Mouse (Mus musculus): ENCODE results near the gene Gm8180. TPM values are rescaled to one million over a fixed set of nuclear protein-coding genes. Genes with fewer than 3 reads are reported as not detected.
"Not testable (repeated sequence)": the region's sequence is repeated elsewhere in the genome, so short reads cannot be mapped to it uniquely, and the experiment has no call there.

Gene Gm8180
- total RNA-seq (2015) (not detected in 2 replicates), total RNA-seq (2017) (not detected in 2 replicates)

DNA sequence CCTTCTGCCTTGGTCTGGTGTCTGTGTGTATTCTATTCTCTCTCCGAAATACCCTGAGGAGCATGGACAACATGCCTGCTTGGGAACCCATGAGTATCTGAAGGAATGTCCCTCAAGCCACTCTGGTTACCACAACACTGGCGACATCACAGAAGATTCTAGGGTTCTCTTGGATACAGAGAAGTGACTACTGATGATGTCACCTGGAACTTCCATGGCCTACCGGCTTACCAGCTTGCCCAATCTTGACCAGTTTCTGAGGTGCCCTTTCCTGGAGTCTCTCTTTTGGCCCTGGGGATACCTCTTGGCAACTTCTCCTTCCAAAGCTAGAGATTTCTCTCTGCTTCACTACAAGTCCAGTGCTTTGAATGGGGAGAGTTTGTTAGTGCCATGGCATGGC is at the start of gene Gm8180:
Gm8180 (minus strand) TSS at position 101 of the 400 bp plus-strand sequence.
- not testable (repeated sequence) for ATAC-seq (replicated peaks; ENCODE audit: poor library complexity)

DNA sequence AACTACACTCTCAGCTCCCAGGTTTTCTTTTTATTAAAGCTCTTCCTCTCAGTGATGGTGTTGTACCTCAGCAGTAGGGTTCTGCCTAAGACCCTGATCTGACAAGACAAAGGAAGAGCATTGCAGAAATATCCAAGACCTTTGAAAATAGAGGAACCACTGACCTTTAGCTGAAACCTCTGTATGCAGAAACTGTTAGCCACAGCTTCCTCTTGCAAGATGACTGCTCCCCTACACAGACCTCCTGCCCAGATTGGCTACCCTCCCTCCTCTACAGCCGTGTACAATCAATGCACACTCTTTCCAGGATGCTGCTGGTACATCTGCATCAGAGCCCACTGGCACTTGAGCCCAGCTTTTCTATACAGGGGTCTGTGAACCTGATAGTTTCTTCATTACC is 45.8 kb upstream of the Gm8180 start:
- ATAC-seq (replicated peaks; ENCODE audit: poor library complexity): peak; percentile 98

DNA sequence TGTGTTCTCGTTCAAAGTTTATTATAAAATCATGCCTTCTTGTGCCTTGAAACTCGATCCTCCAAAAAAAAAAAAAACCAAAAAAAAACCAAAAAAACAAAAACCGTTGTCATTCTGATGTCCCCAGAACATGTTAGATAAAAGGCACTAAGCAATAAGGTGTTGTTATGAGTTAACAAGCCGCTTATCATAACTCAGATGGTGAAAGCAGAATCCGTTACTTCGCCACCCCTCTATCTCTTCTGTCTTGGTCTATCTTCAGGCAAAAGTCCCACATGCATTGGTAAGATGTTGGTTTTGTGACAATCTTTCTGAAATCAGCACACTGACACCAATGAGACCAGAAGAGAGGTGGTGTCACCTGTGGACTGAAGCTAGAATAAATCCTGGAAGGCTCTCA is 39.6 kb upstream of the Gm8180 start:
- peak; percentile 41 for ATAC-seq (replicated peaks; ENCODE audit: poor library complexity)

DNA sequence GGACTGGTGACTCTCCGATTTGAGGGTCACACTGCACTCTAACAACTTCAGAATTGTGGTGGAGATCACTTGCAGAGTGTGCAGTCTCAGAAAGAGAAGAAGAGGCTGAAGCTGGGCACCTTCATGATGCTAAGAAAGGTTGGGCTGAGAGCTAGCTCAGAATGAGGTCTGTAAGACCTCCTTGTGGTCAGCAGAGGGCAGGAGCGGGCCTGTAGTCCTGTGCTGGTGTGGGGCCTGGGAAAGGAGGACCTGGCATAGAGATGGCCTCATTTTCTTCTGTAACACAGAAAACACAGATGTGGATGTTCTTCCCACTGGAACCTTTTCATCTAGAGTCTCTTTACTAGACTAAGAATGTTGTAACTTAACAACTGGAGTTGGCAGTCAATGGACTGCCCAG is 37.3 kb upstream of the Gm8180 start:
- peak; percentile 91 for ATAC-seq (replicated peaks; ENCODE audit: poor library complexity)

DNA sequence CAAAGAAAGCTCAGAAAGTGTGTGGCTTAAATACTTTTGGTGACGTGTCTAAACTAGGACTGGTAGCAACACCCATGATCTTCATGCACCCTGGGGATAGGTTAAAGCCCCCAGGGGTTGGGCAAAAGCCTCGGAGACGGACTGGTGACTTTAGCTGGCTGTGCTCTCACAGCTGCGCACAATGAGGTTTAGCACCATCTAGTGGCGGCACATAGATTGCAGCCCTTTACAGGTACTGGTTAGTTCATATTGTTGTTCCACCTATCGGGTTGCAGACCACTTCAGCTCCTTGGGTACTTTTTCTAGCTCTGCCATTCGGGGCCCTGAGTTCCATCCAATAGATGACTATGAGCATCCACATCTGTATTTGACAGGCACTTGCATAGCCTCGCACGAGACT is 27.9 kb upstream of the Gm8180 start:
- ATAC-seq (replicated peaks; ENCODE audit: poor library complexity): peak; percentile 64

DNA sequence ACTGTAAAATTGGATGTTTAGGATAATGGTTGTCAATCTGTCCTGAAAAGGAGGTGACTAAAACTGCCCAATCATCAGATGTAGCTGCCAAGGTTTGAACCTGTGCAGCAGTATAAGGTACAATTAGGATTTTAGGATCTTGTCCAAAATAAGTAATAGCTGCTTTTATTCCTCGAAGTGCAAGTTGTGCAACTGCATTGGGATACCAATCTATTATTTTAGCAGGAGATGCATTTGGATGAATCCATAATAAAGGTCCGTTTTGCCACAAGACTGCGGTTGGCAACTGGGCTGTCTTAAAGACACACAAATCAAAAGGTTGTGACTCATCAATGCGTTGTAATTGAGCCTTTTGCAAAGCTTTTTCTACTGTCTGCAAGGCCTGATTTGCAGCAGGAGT is 23.6 kb upstream of the Gm8180 start:
- ATAC-seq (replicated peaks; ENCODE audit: poor library complexity): not testable (repeated sequence)

DNA sequence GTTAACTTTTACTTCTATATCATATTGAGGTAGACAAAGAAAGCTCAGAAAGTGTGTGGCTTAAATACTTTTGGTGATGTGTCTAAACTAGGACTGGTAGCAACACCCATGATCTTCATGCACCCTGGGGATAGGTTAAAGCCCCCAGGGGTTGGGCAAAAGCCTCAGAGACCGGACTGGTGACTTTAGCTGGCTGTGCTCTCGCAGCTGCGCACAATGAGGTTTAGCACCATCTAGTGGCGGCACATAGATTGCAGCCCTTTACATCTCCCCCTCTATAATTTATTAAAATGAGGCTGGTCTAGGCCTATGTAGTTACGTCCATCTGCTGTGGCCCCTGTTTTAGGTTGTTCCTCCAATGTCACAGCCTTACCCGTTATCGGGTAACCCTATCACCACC is 19.9 kb upstream of the Gm8180 start:
- ATAC-seq (replicated peaks; ENCODE audit: poor library complexity): not testable (repeated sequence)

DNA sequence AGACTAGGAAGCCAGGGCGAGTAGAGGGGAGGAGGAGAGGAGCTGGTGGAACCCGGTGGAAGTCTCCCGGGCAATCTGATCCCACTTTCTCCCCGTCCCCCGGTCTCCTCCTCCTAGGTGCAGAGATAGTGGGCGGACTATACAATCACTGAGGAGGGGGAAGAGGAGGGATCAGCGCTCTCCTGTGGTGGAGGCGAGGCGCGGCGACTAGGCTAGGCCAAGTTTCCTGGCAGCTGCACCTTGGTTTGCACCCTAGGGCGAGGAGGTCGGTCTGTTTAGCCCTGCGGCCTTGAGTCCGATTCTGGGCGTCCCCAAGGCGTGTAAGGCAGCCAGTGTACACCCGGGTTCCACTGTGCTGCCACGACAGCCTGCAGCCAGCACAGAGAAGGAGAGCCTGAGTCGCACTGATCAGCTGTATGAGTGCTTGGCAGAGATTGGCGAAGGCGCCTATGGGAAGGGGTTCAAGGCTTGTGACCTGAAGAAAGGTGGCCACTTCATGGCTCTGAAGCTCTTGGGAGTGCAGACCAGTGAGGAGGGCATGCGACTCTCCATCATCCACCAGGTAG is 12.4 kb upstream of the Gm8180 start:
- not testable (repeated sequence) for ATAC-seq (replicated peaks; ENCODE audit: poor library complexity)

DNA sequence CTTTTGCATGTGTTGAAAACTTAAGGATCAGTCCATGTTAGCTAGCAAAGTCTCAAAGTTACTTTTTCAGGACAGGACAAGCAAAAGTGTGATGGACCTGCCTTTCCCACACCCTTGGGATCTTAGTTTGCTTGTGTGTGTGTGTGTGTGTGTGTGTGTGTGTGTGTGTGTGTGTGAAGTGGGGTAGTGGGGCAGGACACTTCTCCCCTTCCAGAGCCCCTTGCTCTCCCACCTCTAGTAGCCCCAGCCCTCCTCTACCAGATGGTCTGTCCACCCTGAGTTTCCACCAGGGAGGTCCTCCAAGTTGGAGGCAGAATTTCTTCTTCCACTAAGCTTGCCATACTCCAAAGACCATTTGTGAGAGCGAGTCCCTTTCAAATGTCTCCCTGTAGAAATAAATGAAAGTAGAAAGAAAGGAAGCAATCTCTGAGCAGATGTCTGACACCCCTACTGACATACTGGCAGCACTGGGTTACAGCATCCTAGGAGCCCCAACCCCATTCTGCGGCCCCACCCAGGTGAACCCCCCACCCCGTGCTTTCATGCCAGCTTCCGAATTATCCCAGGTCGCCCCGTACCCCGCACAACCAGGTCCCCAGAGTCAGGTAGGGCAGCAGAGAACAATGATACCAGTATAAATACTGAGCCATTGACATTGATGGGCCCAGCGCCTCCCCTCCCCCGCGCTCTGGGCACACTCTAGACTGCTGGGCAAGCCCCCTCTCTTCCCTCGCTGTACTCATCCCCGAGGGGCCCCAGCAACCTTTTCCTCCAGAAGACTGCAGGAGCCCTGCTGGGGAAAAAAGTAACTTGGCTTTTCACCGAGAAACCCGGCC is 11.7 kb upstream of the Gm8180 start:
- ATAC-seq (replicated peaks; ENCODE audit: poor library complexity): no peak

DNA sequence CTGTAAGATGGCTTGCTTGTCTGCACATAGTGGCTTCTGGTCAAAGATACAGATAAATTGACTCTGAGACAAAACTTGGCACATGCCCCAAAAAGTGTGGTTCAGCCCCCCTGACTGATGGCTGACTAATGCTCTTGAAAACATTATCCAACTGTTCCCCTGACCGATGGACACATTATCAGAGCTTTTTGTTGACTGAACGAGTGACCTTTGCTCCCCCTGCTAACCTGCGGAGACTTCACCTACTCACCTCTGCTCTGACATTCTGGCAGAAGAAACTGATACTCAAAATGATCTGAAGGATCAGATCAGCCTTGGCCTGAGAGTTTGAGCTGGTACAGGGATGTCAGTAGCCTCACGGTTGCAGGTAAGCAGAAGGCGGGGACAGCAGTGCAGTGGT is 9.3 kb upstream of the Gm8180 start:
- ATAC-seq (replicated peaks; ENCODE audit: poor library complexity): not testable (repeated sequence)

DNA sequence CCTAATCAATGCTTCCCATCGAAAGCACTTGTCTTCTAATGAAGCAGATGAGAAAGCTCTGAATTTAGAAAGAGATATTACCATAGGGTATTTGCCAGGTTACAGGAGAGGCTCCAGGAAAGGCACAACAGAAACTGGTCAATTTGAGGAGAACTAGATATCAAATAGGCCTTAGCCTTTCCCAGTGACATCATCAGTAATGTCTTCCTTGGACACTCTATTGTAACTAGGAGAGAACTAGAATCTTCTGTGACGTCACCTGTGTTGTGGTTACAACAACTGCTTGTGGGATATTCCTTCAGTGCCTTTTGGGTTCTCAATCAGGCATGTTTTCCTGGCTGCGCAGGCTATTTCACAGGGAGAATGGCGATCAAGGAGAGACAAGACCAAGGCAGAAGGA is 37.0 kb downstream of the Gm8180 start, which contains the start of gene Gm6526:
Gm6526 (plus strand) TSS at position 301 of the 400 bp plus-strand sequence.
- ATAC-seq (replicated peaks; ENCODE audit: poor library complexity): not testable (repeated sequence)

Other genes with a start within 250 kb of the Gm8180 start
- not detected in 2 replicates for gene Gm5799, start 241.2 kb downstream of the Gm8180 start, total RNA-seq (2015)
- not detected in 2 replicates for gene Gm5799, start 241.2 kb downstream of the Gm8180 start, total RNA-seq (2017)
- gene Gm17654, start 205.6 kb downstream of the Gm8180 start, total RNA-seq (2015): not detected in 2 replicates
- not detected in 2 replicates for gene Gm17654, start 205.6 kb downstream of the Gm8180 start, total RNA-seq (2017)
- not detected in 2 replicates for gene Gm10375, start 176.7 kb downstream of the Gm8180 start, total RNA-seq (2015)
- gene Gm10375, start 176.7 kb downstream of the Gm8180 start, total RNA-seq (2017): not detected in 2 replicates
- gene Gm8165, start 107.5 kb downstream of the Gm8180 start, total RNA-seq (2015): not detected in 2 replicates
- not detected in 2 replicates for gene Gm8165, start 107.5 kb downstream of the Gm8180 start, total RNA-seq (2017)
- gene Gm7324, start 86.9 kb downstream of the Gm8180 start, total RNA-seq (2015): 1.3 and 1.7 TPM in 2 replicates
- 6.3 and 8.9 TPM in 2 replicates for gene Gm7324, start 86.9 kb downstream of the Gm8180 start, total RNA-seq (2017)
- not detected in 2 replicates for gene Gm16506, start 57.3 kb downstream of the Gm8180 start, total RNA-seq (2015)
- gene Gm16506, start 57.3 kb downstream of the Gm8180 start, total RNA-seq (2017): not detected in 2 replicates
- not detected in 2 replicates for gene Gm6526, start 36.9 kb downstream of the Gm8180 start, total RNA-seq (2015)
- not detected in 2 replicates for gene Gm6526, start 36.9 kb downstream of the Gm8180 start, total RNA-seq (2017)
- 13.2 and 15.2 TPM in 2 replicates for gene Ear1, start 90.8 kb upstream of the Gm8180 start, total RNA-seq (2015)
- gene Ear1, start 90.8 kb upstream of the Gm8180 start, total RNA-seq (2017): 10.0 and 21.5 TPM in 2 replicates
- gene Ear10, start 138.8 kb upstream of the Gm8180 start, total RNA-seq (2015): not detected in 2 replicates
- gene Ear10, start 138.8 kb upstream of the Gm8180 start, total RNA-seq (2017): not detected in 2 replicates
- 6.4 and 7.1 TPM in 2 replicates for gene Gm8113, start 140.6 kb upstream of the Gm8180 start, total RNA-seq (2015)
- gene Gm8113, start 140.6 kb upstream of the Gm8180 start, total RNA-seq (2017): 4.0 and 5.6 TPM in 2 replicates
- gene Ang5, start 172.3 kb upstream of the Gm8180 start, total RNA-seq (2015): not detected in 2 replicates
- not detected in 2 replicates for gene Ang5, start 172.3 kb upstream of the Gm8180 start, total RNA-seq (2017)
- not detected in 2 replicates for gene Ang6, start 217.5 kb upstream of the Gm8180 start, total RNA-seq (2015)
- not detected in 2 replicates for gene Ang6, start 217.5 kb upstream of the Gm8180 start, total RNA-seq (2017)

Measured in megakaryocyte progenitor cell, adult 5-6 weeks (primary cell).